Mouse (Mus musculus) midbrain, embryonic 11.5 days (tissue): ENCODE data around the gene Mapkap1. TPM values are rescaled to one million over a fixed set of nuclear protein-coding genes. Genes with fewer than 3 reads are reported as not detected.
"Not testable (repeated sequence)": the region's sequence is repeated elsewhere in the genome, so short reads cannot be mapped to it uniquely, and the experiment has no call there.

Experiments used
- ATAC-seq: fragments of 200-750 bp; cut with Nextera tagmentation; 2 replicates; pipeline ENCODE4 v1.8.0; 2017; ENCODE audit warnings: moderate TSS enrichment, moderate library complexity; ENCODE audit not compliant: low FRiP score
- DNase-seq: peaks from one replicate; pipeline ENCODE4 v3.0.0; 2015; ENCODE audit warnings: low spot score; ENCODE audit errors: missing footprints
- H3K27ac ChIP-seq: fragments of 300-500 bp; sonication (generic); 2 replicates; pipeline ENCODE4 v1.5.1; 2014; ENCODE audit warnings: low read depth, low read length
- H3K27me3 ChIP-seq: fragments of 300-500 bp; sonication (generic); 2 replicates; pipeline ENCODE4 v1.6.1; 2014; ENCODE audit warnings: mild to moderate bottlenecking, low read length, moderate library complexity, mixed read lengths; ENCODE audit not compliant: control insufficient read depth, insufficient read depth
- H3K36me3 ChIP-seq: fragments of 300-500 bp; sonication (generic); 2 replicates; pipeline ENCODE4 v1.6.1; 2014; ENCODE audit warnings: mild to moderate bottlenecking, low read length, moderate library complexity, mixed read lengths; ENCODE audit not compliant: control insufficient read depth, insufficient read depth
- H3K4me1 ChIP-seq: fragments of 300-500 bp; sonication (generic); 2 replicates; pipeline ENCODE4 v1.6.1; 2014; ENCODE audit warnings: low read length; ENCODE audit not compliant: control insufficient read depth, insufficient read depth
- H3K4me2 ChIP-seq: fragments of 300-500 bp; sonication (generic); 2 replicates; pipeline ENCODE4 v1.6.1; 2014; ENCODE audit warnings: mild to moderate bottlenecking, moderate library complexity
- H3K4me3 ChIP-seq: fragments of 300-500 bp; sonication (generic); 2 replicates; pipeline ENCODE4 v1.5.1; 2014; ENCODE audit warnings: low read depth, low read length
- H3K9ac ChIP-seq: fragments of 300-500 bp; sonication (generic); 2 replicates; pipeline ENCODE4 v1.6.1; 2014; ENCODE audit warnings: low read length
- H3K9me3 ChIP-seq: fragments of 300-500 bp; sonication (generic); 2 replicates; pipeline ENCODE4 v1.6.1; 2016; ENCODE audit warnings: low read length; ENCODE audit not compliant: control insufficient read depth
- WGBS: fragments of 180-500 bp; shearing (Covaris S2); extraction: QIAGEN DNeasy Blood & Tissue Kit; methylation state at CpG from one replicate; pipeline ENCODE4 v1.1.7; 2014; 5-methylcytosine and 5-hydroxymethylcytosine counted together
- polyA plus RNA-seq: library from polyadenylated mRNA; unstranded; fragments of >200 nt; fragmentation: Nextera tagmentation; extraction: Ambion mirVana; gene quantifications from 2 replicates; pipeline ENCODE4 v1.2.1, GENCODE M21; 2014

Mapkap1 gene
- polyA plus RNA-seq, 1 experiment from 2014 or later: 98.4 TPM

- no peaks in the 10 kb centered on the region for H3K36me3 ChIP-seq
- ATAC-seq: no peak
- 93% methylated on average over 5 of the region's 5 CpGs for WGBS
- H3K9me3 ChIP-seq: no peaks in the 10 kb centered on the region
- H3K27me3 ChIP-seq: no peaks in the 10 kb centered on the region
- H3K4me1 ChIP-seq: no peaks in the 10 kb centered on the region
- H3K4me2 ChIP-seq: no peak overlapping the region
- DNase-seq: peak; percentile 64
- no peak overlapping the region for H3K4me3 ChIP-seq
- no peak overlapping the region for H3K27ac ChIP-seq
- H3K9ac ChIP-seq: no peak overlapping the region
These were observed 62.8 kb downstream of the Mapkap1 start for GRCm38 (mm10) chr2:34469324-34469723.

GRCm38 (mm10) chr2:34473775-34474174, 67.2 kb downstream of the Mapkap1 start:
- no peak overlapping the region for H3K4me3 ChIP-seq
- DNase-seq (no peak), ATAC-seq (no peak)
- H3K4me2 ChIP-seq: no peak overlapping the region
- no peaks in the 10 kb centered on the region for H3K36me3 ChIP-seq
- H3K4me1 ChIP-seq: no peaks in the 10 kb centered on the region
- no peak overlapping the region for H3K27ac ChIP-seq
- H3K9ac ChIP-seq: no peak overlapping the region
- no peaks in the 10 kb centered on the region for H3K27me3 ChIP-seq
- no peaks in the 10 kb centered on the region for H3K9me3 ChIP-seq
- 83% methylated on average over 3 of the region's 3 CpGs for WGBS

GRCm38 (mm10) chr2:34481401-34481800, 74.8 kb downstream of the Mapkap1 start:
- Histone ChIP-seq H3K27ac (0 out of 2 replicates have a peak overlapping the region, but pooled peaks have one; percentile 32), H3K4me2 (no peak overlapping the region), H3K4me1 (peaks cover 8% of the 10 kb centered on the region), H3K36me3 (no peaks in the 10 kb centered on the region), H3K27me3 (no peaks in the 10 kb centered on the region), H3K4me3 (no peak overlapping the region), H3K9ac (no peak overlapping the region), H3K9me3 (no peaks in the 10 kb centered on the region)
- DNase-seq: no peak
- no peak for ATAC-seq
- 49% methylated on average over 4 of the region's 4 CpGs for WGBS

GRCm38 (mm10) chr2:34482102-34482501, 75.5 kb downstream of the Mapkap1 start:
- H3K27ac ChIP-seq: no peak overlapping the region
- no peak overlapping the region for H3K4me3 ChIP-seq
- H3K27me3 ChIP-seq: no peaks in the 10 kb centered on the region
- H3K4me2 ChIP-seq: no peak overlapping the region
- no peaks in the 10 kb centered on the region for H3K36me3 ChIP-seq
- H3K4me1 ChIP-seq: peaks cover 8% of the 10 kb centered on the region
- no peak overlapping the region for H3K9ac ChIP-seq
- DNase-seq (no peak), ATAC-seq (no peak)
- WGBS: 63% methylated on average over 3 of the region's 3 CpGs
- no peaks in the 10 kb centered on the region for H3K9me3 ChIP-seq

- no peak for DNase-seq
- no peaks in the 10 kb centered on the region for H3K27me3 ChIP-seq
- ATAC-seq: no peak
- no peak overlapping the region for H3K9ac ChIP-seq
- no peak overlapping the region for H3K27ac ChIP-seq
- H3K4me1 ChIP-seq: peaks cover 8% of the 10 kb centered on the region
- H3K4me3 ChIP-seq: no peak overlapping the region
- no peaks in the 10 kb centered on the region for H3K9me3 ChIP-seq
- no peaks in the 10 kb centered on the region for H3K36me3 ChIP-seq
- WGBS: 82% methylated on average over 3 of the region's 3 CpGs
- no peak overlapping the region for H3K4me2 ChIP-seq
These were observed 76.0 kb downstream of the Mapkap1 start for GRCm38 (mm10) chr2:34482531-34482930.

- H3K36me3 ChIP-seq: 0 out of 2 replicates have a peak, but pooled peaks cover 2% of the 10 kb centered on the region
- H3K9me3 ChIP-seq: no peaks in the 10 kb centered on the region
- no peak for ATAC-seq
- no peak for DNase-seq
- no peak overlapping the region for H3K4me2 ChIP-seq
- no peaks in the 10 kb centered on the region for H3K27me3 ChIP-seq
- H3K4me1 ChIP-seq: 0 out of 2 replicates have a peak, but pooled peaks cover 2% of the 10 kb centered on the region
- no peak overlapping the region for H3K4me3 ChIP-seq
- H3K9ac ChIP-seq: no peak overlapping the region
- WGBS: 89% methylated on average over 7 of the region's 7 CpGs
- no peak overlapping the region for H3K27ac ChIP-seq
These were observed 80.7 kb downstream of the Mapkap1 start for GRCm38 (mm10) chr2:34487281-34487680.

GRCm38 (mm10) chr2:34503975-34504730, 97.6 kb downstream of the Mapkap1 start:
- H3K4me3 ChIP-seq: no peak overlapping the region
- H3K9ac ChIP-seq: no peak overlapping the region
- DNase-seq: no peak
- WGBS: 33% methylated on average over 3 of the region's 3 CpGs
- no peaks in the 10 kb centered on the region for H3K36me3 ChIP-seq
- H3K9me3 ChIP-seq: no peaks in the 10 kb centered on the region
- no peak overlapping the region for H3K27ac ChIP-seq
- no peaks in the 10 kb centered on the region for H3K27me3 ChIP-seq
- ATAC-seq: no peak
- H3K4me2 ChIP-seq: no peak overlapping the region
- no peaks in the 10 kb centered on the region for H3K4me1 ChIP-seq

GRCm38 (mm10) chr2:34506162-34506561, 99.6 kb downstream of the Mapkap1 start:
- H3K4me1 ChIP-seq, ATAC-seq, H3K9me3 ChIP-seq, H3K27ac ChIP-seq, DNase-seq, H3K36me3 ChIP-seq, H3K27me3 ChIP-seq, H3K9ac ChIP-seq, H3K4me2 ChIP-seq, H3K4me3 ChIP-seq: not testable (repeated sequence)
- 89% methylated on average over 2 of the region's 2 CpGs for WGBS

GRCm38 (mm10) chr2:34509856-34510255, 103.3 kb downstream of the Mapkap1 start:
- WGBS: 89% methylated on average over 5 of the region's 5 CpGs
- H3K36me3 ChIP-seq: no peaks in the 10 kb centered on the region
- H3K27ac ChIP-seq: no peak overlapping the region
- no peaks in the 10 kb centered on the region for H3K27me3 ChIP-seq
- ATAC-seq (no peak), DNase-seq (no peak)
- H3K9ac ChIP-seq: no peak overlapping the region
- no peak overlapping the region for H3K4me3 ChIP-seq
- no peaks in the 10 kb centered on the region for H3K4me1 ChIP-seq
- no peaks in the 10 kb centered on the region for H3K9me3 ChIP-seq
- no peak overlapping the region for H3K4me2 ChIP-seq
